Mouse (Mus musculus): ENCODE measurements around the gene Wfdc21. TPM values are rescaled to one million over a fixed set of nuclear protein-coding genes. Genes with fewer than 3 reads are reported as not detected.
A peak's percentile ranks its signal among the peaks of the same experiment; 100 is the strongest.

The Wfdc21 gene
- total and polyA plus RNA-seq, 2 experiments from 2014 or later: not detected

DNA sequence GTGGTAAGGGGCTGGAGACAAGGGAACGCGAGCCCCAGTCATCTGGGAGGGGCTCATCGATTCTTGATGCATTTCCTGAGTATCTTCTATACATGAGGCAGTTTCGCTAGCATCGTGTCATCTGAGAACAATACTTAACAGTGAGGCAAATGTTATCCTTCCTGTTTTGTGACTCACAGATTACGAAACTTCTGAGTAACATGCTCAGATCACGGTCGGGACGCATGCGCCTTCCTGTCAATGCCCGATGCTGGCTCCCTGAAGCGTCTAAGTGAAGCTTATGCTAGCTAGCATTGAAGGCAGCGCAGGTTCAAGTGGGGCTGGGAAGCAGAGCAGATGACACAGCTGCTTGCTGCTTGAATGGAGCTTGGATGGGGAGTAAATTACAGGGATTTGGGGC lies 42.5 kb downstream of the Wfdc21 start:
- DNase-seq (ENCODE audit: low spot score) (no peak), ATAC-seq (ENCODE audit: low FRiP score) (no peak)
- Histone ChIP-seq H3K36me3 (ENCODE audit: insufficient read depth, low read length) (0 out of 2 replicates have a peak, but pooled peaks cover 5% of the 10 kb centered on the region), H3K9me3 (ENCODE audit: low read length) (no peaks in the 10 kb centered on the region), H3K4me2 (ENCODE audit: low read depth, low read length, poor library complexity, severe bottlenecking) (no peak overlapping the region), H3K9ac (replicated peaks; ENCODE audit: low read length, poor library complexity, severe bottlenecking) (no peak overlapping the region), H3K27me3 (ENCODE audit: insufficient read depth, low read length) (no peaks in the 10 kb centered on the region), H3K27ac (ENCODE audit: low read depth, low read length) (no peak overlapping the region), H3K4me1 (ENCODE audit: insufficient read depth, low read length) (no peaks in the 10 kb centered on the region), H3K4me3 (ENCODE audit: low read depth, low read length) (no peak overlapping the region)
- WGBS: 77% methylated on average over 13 of the region's 13 CpGs
- TF ChIP-seq CTCF (IDR thresholded peaks at IDR 0.05): no peak

DNA sequence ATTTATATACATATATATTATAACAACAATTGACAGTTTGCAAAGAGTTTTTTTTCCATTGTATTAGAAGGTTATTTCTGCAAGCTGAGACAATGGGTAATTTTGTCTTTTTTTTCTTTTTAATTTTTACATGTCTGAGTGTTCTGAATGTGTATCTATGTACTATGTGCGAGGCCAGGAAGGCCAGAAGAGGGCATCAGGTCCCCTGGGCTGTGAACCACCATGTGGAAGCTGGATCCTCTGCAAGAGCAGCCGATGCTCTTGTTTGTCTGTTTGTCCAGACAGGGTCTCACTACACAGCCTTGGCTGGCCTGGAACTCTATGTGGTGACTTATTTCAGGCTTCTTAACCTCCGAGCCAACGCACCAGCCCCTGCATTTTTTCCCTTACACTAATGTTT lies 44.4 kb downstream of the Wfdc21 start:
- no peaks in the 10 kb centered on the region for H3K9me3 ChIP-seq (ENCODE audit: low read length)
- no peak overlapping the region for H3K4me3 ChIP-seq (ENCODE audit: low read depth, low read length)
- H3K4me1 ChIP-seq (ENCODE audit: insufficient read depth, low read length): no peaks in the 10 kb centered on the region
- 72% methylated on average over 4 of the region's 4 CpGs for WGBS
- H3K36me3 ChIP-seq (ENCODE audit: insufficient read depth, low read length): 0 out of 2 replicates have a peak, but pooled peaks cover 5% of the 10 kb centered on the region
- H3K27ac ChIP-seq (ENCODE audit: low read depth, low read length): no peak overlapping the region
- H3K9ac ChIP-seq (replicated peaks; ENCODE audit: low read length, poor library complexity, severe bottlenecking): no peak overlapping the region
- no peak for DNase-seq (ENCODE audit: low spot score)
- no peak overlapping the region for H3K4me2 ChIP-seq (ENCODE audit: low read depth, low read length, poor library complexity, severe bottlenecking)
- no peak for ATAC-seq (ENCODE audit: low FRiP score)
- peak; percentile 36 for TF ChIP-seq CTCF (IDR thresholded peaks at IDR 0.05)
- no peaks in the 10 kb centered on the region for H3K27me3 ChIP-seq (ENCODE audit: insufficient read depth, low read length)

DNA sequence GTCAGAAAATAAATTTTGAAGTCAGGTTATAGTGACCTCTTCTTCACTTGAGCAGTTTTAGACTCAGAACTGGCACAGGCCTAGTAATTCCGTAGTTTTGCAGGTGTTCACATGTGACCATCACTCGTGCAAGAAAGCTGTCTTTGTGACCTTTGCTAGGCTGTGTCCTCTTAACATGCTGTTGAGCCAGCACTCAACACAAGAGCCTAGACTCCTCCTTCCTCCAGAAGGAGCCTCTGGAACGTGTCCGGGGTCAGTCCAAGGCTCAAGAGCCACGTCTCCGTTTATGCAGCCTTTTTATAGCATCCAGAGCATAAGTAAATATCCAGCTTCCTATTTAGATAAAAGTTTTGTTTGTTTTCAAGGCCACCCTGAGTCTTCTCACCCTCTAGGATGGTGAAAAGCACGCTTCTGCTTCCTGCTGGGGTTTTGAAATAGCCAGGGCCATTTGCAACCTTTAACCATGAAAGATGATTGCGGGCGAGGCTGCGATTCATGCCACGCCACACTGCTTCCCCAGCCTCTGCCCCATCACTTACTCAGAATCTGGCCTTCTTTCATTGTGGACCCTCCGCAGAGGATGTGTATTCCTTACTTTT lies 45.7 kb downstream of the Wfdc21 start:
- Histone ChIP-seq H3K4me3 (ENCODE audit: low read depth, low read length) (no peak overlapping the region), H3K9me3 (ENCODE audit: low read length) (no peaks in the 10 kb centered on the region), H3K27me3 (ENCODE audit: insufficient read depth, low read length) (no peaks in the 10 kb centered on the region), H3K4me1 (ENCODE audit: insufficient read depth, low read length) (no peaks in the 10 kb centered on the region), H3K9ac (replicated peaks; ENCODE audit: low read length, poor library complexity, severe bottlenecking) (no peak overlapping the region), H3K27ac (ENCODE audit: low read depth, low read length) (no peak overlapping the region), H3K4me2 (ENCODE audit: low read depth, low read length, poor library complexity, severe bottlenecking) (no peak overlapping the region), H3K36me3 (ENCODE audit: insufficient read depth, low read length) (no peaks in the 10 kb centered on the region)
- no peak for DNase-seq (ENCODE audit: low spot score)
- TF ChIP-seq CTCF (IDR thresholded peaks at IDR 0.05): no peak
- WGBS: 84% methylated on average over 12 of the region's 12 CpGs
- ATAC-seq (ENCODE audit: low FRiP score): no peak

DNA sequence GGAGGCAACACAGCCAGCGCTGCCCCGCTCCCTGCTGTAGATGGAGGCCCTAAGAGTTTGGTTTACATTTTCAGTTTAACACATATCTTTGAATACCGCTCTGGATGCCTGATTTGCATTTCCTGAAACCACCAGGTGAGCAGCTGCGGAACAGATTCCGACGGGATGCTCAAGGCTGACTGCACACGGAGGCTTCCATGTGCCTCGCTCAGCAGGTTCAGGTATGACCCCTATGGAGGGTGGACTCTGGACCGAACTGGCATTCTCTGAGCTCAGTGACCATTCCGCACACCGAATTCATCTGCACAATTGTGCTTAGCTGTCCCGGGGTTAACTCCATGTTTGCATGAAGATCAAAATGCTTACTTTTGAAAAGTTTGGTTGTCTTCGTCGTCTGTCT lies 46.5 kb downstream of the Wfdc21 start:
- Histone ChIP-seq H3K27ac (ENCODE audit: low read depth, low read length) (no peak overlapping the region), H3K4me2 (ENCODE audit: low read depth, low read length, poor library complexity, severe bottlenecking) (no peak overlapping the region), H3K4me1 (ENCODE audit: insufficient read depth, low read length) (no peaks in the 10 kb centered on the region), H3K36me3 (ENCODE audit: insufficient read depth, low read length) (no peaks in the 10 kb centered on the region), H3K27me3 (ENCODE audit: insufficient read depth, low read length) (no peaks in the 10 kb centered on the region), H3K9me3 (ENCODE audit: low read length) (no peaks in the 10 kb centered on the region), H3K4me3 (ENCODE audit: low read depth, low read length) (no peak overlapping the region), H3K9ac (replicated peaks; ENCODE audit: low read length, poor library complexity, severe bottlenecking) (no peak overlapping the region)
- DNase-seq (ENCODE audit: low spot score) (no peak), ATAC-seq (ENCODE audit: low FRiP score) (no peak)
- TF ChIP-seq CTCF (IDR thresholded peaks at IDR 0.05): no peak
- WGBS: 81% methylated on average over 14 of the region's 14 CpGs

DNA sequence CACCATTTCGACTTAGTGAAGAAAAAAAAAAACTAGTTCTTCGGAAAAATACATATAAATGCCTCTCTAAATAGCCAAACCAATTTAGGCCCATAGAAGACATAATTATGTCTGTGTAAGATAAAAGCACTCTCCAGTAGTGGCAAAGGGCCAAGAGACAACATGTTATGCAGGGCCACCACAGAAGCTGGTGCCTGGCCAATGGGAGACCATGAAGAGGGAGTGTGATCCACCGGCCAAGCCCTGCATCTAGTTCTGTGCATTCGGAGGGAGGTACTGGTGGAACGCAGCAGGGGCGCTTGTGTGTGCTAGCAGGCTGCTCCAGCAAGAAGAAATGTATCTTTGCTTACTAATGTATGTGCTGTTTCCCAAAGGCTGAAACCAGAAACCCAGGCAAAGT lies 49.4 kb downstream of the Wfdc21 start:
- H3K27ac ChIP-seq (ENCODE audit: low read depth, low read length): no peak overlapping the region
- no peaks in the 10 kb centered on the region for H3K9me3 ChIP-seq (ENCODE audit: low read length)
- DNase-seq (ENCODE audit: low spot score): peak; percentile 17
- 54% methylated on average over 6 of the region's 6 CpGs for WGBS
- no peak overlapping the region for H3K4me3 ChIP-seq (ENCODE audit: low read depth, low read length)
- no peaks in the 10 kb centered on the region for H3K4me1 ChIP-seq (ENCODE audit: insufficient read depth, low read length)
- H3K27me3 ChIP-seq (ENCODE audit: insufficient read depth, low read length): no peaks in the 10 kb centered on the region; the same call in 1 of the 2 replicates
- ATAC-seq (ENCODE audit: low FRiP score): no peak
- no peak for TF ChIP-seq CTCF (IDR thresholded peaks at IDR 0.05)
- no peaks in the 10 kb centered on the region for H3K36me3 ChIP-seq (ENCODE audit: insufficient read depth, low read length)
- H3K4me2 ChIP-seq (ENCODE audit: low read depth, low read length, poor library complexity, severe bottlenecking): no peak overlapping the region
- no peak overlapping the region for H3K9ac ChIP-seq (replicated peaks; ENCODE audit: low read length, poor library complexity, severe bottlenecking)

DNA sequence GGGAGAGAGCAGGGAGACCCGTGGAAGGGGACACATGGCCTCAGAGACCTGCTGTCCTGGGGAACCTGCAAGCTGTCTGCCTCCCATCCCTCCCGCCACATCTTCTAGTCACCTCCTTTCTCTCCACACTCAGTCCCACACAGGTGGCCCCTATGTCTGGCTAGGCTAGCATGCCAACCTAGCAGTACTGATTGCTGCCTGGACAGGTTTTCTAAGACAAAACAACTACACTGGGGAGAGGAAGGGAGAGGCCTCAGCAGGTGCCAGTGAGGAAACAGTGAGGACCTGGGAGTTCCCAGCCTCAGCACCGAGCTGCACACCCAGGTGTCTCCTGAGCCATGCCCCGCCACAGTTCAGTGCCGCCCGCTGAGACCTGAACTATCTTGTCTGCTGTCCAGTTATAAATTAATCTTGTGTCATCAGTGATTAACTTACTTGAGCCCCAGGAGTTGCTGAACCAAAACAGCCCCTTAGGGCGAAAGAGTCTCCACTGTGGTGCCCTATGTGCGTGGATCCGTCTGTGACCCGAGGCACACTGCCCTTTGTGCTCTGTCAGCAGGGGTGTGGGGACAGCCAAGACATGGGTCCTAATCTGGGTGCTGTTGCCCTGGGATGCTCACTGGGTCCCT lies 50.4 kb downstream of the Wfdc21 start:
- DNase-seq (ENCODE audit: low spot score) (no peak), ATAC-seq (ENCODE audit: low FRiP score) (no peak)
- Histone ChIP-seq H3K4me3 (ENCODE audit: low read depth, low read length) (no peak overlapping the region), H3K36me3 (ENCODE audit: insufficient read depth, low read length) (no peaks in the 10 kb centered on the region), H3K27ac (ENCODE audit: low read depth, low read length) (no peak overlapping the region), H3K4me1 (ENCODE audit: insufficient read depth, low read length) (no peaks in the 10 kb centered on the region), H3K4me2 (ENCODE audit: low read depth, low read length, poor library complexity, severe bottlenecking) (no peak overlapping the region), H3K27me3 (ENCODE audit: insufficient read depth, low read length) (no peaks in the 10 kb centered on the region; the same call in 1 of the 2 replicates), H3K9me3 (ENCODE audit: low read length) (no peaks in the 10 kb centered on the region), H3K9ac (replicated peaks; ENCODE audit: low read length, poor library complexity, severe bottlenecking) (no peak overlapping the region)
- 85% methylated on average over 10 of the region's 10 CpGs for WGBS
- TF ChIP-seq CTCF (IDR thresholded peaks at IDR 0.05): no peak

Data from midbrain, postnatal 0 days (tissue).